ENCODE assay signal across 11 mouse cellular contexts in the genomic region with DNA sequence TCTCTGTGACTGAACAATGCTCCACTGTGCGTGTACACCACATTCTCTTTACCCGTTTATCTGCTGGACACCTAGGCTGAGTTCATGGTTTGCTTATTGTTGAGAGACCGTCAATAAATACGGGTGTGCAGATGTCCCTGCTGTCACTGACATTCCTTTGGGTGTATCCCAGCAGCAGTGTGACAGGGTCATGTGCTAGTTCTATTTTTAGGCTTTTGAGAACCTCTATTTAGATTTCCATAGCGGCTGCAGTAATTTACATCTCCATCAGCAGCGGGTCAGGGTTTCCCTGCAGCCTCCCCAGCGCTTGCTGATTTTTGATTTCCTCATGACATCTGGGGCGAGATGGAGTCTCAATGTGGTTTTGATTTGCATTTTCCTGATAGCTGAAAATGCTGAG.
DNase-seq lines count a peak whose midpoint lies in the region; ATAC-seq and TF ChIP-seq lines count a peak whose summit lies in the region.
"Had no signal": no experiment of that assay in that cellular context is flagged by ENCODE, and none has a peak within 500 bp of the region (broad histone marks: within the 10 kb centered on the region; RNA-seq: fewer than 3 reads in every experiment).

No protein-coding gene starts in this region.

- TF ChIP-seq CTCF in lung, adult 2 months (IDR thresholded peaks at IDR 0.05; ENCODE audit: insufficient read depth, low read length) = no peak

- H3K4me3 ChIP-seq in heart, embryonic 16.5 days (ENCODE audit: low read length) = peak overlapping the region; percentile 3; the same call in 1 of the 2 replicates
- no peak overlapping the region for H3K4me3 ChIP-seq in hindbrain, embryonic 10.5 days
- no peak overlapping the region for H3K4me3 ChIP-seq in midbrain, embryonic 16.5 days (ENCODE audit: low read depth, low read length)
- no peak overlapping the region for H3K4me3 ChIP-seq in lung, adult 2 months (replicated peaks; ENCODE audit: extremely low read depth, low read depth, low read length)
- H3K4me3 ChIP-seq: embryonic facial prominence, embryonic 12.5 days; liver, embryonic 12.5 days had no signal

- DNase-seq in heart, adult 11 months = no peak
- DNase-seq in embryo, embryonic 10 days (ENCODE audit: low spot score) = peak; percentile 50
- peak; percentile 71 for DNase-seq in hindbrain, embryonic 10.5 days (ENCODE audit: low spot score)
- no peak for DNase-seq in lung, adult 2 months
- DNase-seq: kidney, adult 11 months; thymus, postnatal 25 days had no signal

- 31% methylated on average over 8 of the region's 8 CpGs for WGBS in heart, embryonic 16.5 days
- 31% methylated on average over 8 of the region's 8 CpGs for WGBS in hindbrain, embryonic 10.5 days
- 13% methylated on average over 8 of the region's 8 CpGs for WGBS in midbrain, embryonic 16.5 days
- 64% methylated on average over 8 of the region's 8 CpGs for WGBS in lung, adult 2 months

- H3K4me2 ChIP-seq in heart, embryonic 16.5 days (ENCODE audit: low read depth, low read length) = peak overlapping the region; percentile 49
- H3K4me2 ChIP-seq in midbrain, embryonic 16.5 days (ENCODE audit: low read length) = no peak overlapping the region
- H3K4me2 ChIP-seq: embryonic facial prominence, embryonic 12.5 days; liver, embryonic 12.5 days had no signal

- H3K9ac ChIP-seq in heart, embryonic 16.5 days (ENCODE audit: low read length) = no peak overlapping the region
- H3K9ac ChIP-seq in midbrain, embryonic 16.5 days (ENCODE audit: low read depth, low read length) = no peak overlapping the region
- H3K9ac ChIP-seq: embryonic facial prominence, embryonic 12.5 days; liver, embryonic 12.5 days had no signal

- TF ChIP-seq POLR2A in lung, adult 2 months (IDR thresholded peaks at IDR 0.05; ENCODE audit: borderline replicate concordance, extremely low read depth, low read depth, low read length) = no peak

- peak overlapping the region; percentile 76 for H3K27ac ChIP-seq in heart, embryonic 16.5 days (ENCODE audit: low read length)
- H3K27ac ChIP-seq in hindbrain, embryonic 10.5 days = peak overlapping the region; percentile 71
- peak overlapping the region; percentile 26; the same call in 1 of the 2 replicates for H3K27ac ChIP-seq in midbrain, embryonic 16.5 days (ENCODE audit: low read length)
- H3K27ac ChIP-seq: embryonic facial prominence, embryonic 12.5 days; liver, embryonic 12.5 days had no signal

- H3K27me3 ChIP-seq in heart, embryonic 16.5 days (ENCODE audit: control insufficient read depth, insufficient read depth, low read length) = no peaks in the 10 kb centered on the region
- no peaks in the 10 kb centered on the region for H3K27me3 ChIP-seq in hindbrain, embryonic 10.5 days (ENCODE audit: insufficient read depth, poor library complexity, severe bottlenecking)
- no peaks in the 10 kb centered on the region for H3K27me3 ChIP-seq in midbrain, embryonic 16.5 days (ENCODE audit: control insufficient read depth, insufficient read depth, low read depth, low read length)
- H3K27me3 ChIP-seq: embryonic facial prominence, embryonic 12.5 days; liver, embryonic 12.5 days had no signal

- ATAC-seq in heart, embryonic 16.5 days (replicated peaks; ENCODE audit: extremely low read depth, insufficient read depth, low FRiP score) = no peak; the same call in 1 of the 2 replicates
- no peak for ATAC-seq in midbrain, embryonic 16.5 days
- ATAC-seq in granulocyte monocyte progenitor cell, adult 5-6 weeks (replicated peaks; ENCODE audit: poor library complexity, severe bottlenecking) = no peak
- ATAC-seq: liver, embryonic 12.5 days had no signal

- no peaks in the 10 kb centered on the region for H3K36me3 ChIP-seq in heart, embryonic 16.5 days (ENCODE audit: control insufficient read depth, insufficient read depth)
- no peaks in the 10 kb centered on the region for H3K36me3 ChIP-seq in hindbrain, embryonic 10.5 days
- H3K36me3 ChIP-seq in midbrain, embryonic 16.5 days (ENCODE audit: control insufficient read depth, insufficient read depth, low read length) = no peaks in the 10 kb centered on the region
- H3K36me3 ChIP-seq: embryonic facial prominence, embryonic 12.5 days had no signal

- no peaks in the 10 kb centered on the region for H3K9me3 ChIP-seq in heart, embryonic 16.5 days (replicated peaks; ENCODE audit: control insufficient read depth, low read length)
- H3K9me3 ChIP-seq in hindbrain, embryonic 10.5 days = no peaks in the 10 kb centered on the region
- no peaks in the 10 kb centered on the region for H3K9me3 ChIP-seq in midbrain, embryonic 16.5 days (replicated peaks; ENCODE audit: control insufficient read depth, low read length, poor library complexity, severe bottlenecking)
- H3K9me3 ChIP-seq: embryonic facial prominence, embryonic 12.5 days; liver, embryonic 12.5 days had no signal

- H3K4me1 ChIP-seq in heart, embryonic 16.5 days (ENCODE audit: control insufficient read depth, insufficient read depth, low read length) = peaks cover 10% of the 10 kb centered on the region
- H3K4me1 ChIP-seq in hindbrain, embryonic 10.5 days (replicated peaks) = peaks cover 38% of the 10 kb centered on the region
- H3K4me1 ChIP-seq in midbrain, embryonic 16.5 days (ENCODE audit: control insufficient read depth, insufficient read depth, low read length) = peaks cover 3% of the 10 kb centered on the region; the same call in 1 of the 2 replicates
- H3K4me1 ChIP-seq in lung, adult 2 months (ENCODE audit: control insufficient read depth, insufficient read depth, low read length) = peaks cover 16% of the 10 kb centered on the region
- H3K4me1 ChIP-seq: embryonic facial prominence, embryonic 12.5 days had no signal

Comparison
In these comparisons a context has a peak if more than half of its experiments do, and no peak if none do; other contexts are left out.
1. H3K27ac ChIP-seq: peak in every context shown above with its lines; median percentile 76 in heart, embryonic 16.5 days; 71 in hindbrain, embryonic 10.5 days; 26 in midbrain, embryonic 16.5 days.
2. DNase-seq: peak in embryo, embryonic 10 days (single experiment) and hindbrain, embryonic 10.5 days (single experiment); none in heart, adult 11 months (single experiment) and lung, adult 2 months (single experiment).